ENCODE assay signal across 10 mouse cellular contexts in the genomic region with DNA sequence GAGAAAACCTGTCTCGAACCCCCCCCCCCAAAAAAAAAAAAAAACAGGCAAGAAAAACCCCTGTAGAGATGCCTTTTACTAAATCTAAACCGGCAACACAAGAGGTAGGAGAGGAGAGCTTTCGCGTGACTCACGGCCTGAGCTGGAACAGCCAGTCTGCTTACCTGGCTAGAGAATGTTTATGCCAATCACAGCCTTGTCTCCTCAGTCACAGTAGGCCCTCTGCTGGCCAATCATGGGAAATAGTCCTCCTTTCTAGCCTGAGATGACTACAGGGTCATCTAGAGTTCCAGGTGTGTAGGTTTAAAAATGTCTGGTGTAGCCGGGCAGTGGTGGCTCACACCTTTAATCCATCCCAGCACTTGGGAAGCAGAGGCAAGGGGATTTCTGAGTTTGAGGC. TPM values are rescaled to one million over a fixed set of nuclear protein-coding genes. Genes with fewer than 3 reads are reported as not detected.
DNase-seq lines count a peak whose midpoint lies in the region; ATAC-seq lines count a peak whose summit lies in the region.
"Had no signal": no experiment of that assay in that cellular context is flagged by ENCODE, and none has a peak within 500 bp of the region (broad histone marks: within the 10 kb centered on the region; RNA-seq: fewer than 3 reads in every experiment).

No protein-coding gene starts in this region.

- no peaks in the 10 kb centered on the region for H3K27me3 ChIP-seq in forebrain, embryonic 11.5 days (ENCODE audit: control insufficient read depth, insufficient read depth, low read length)
- no peaks in the 10 kb centered on the region for H3K27me3 ChIP-seq in forebrain, embryonic 16.5 days (replicated peaks; ENCODE audit: control insufficient read depth, insufficient read depth, low read length)
- H3K27me3 ChIP-seq: neural tube, embryonic 12.5 days had no signal

- no peak overlapping the region for H3K4me3 ChIP-seq in forebrain, embryonic 11.5 days (ENCODE audit: low read depth, low read length)
- no peak overlapping the region for H3K4me3 ChIP-seq in forebrain, embryonic 16.5 days (replicated peaks; ENCODE audit: low read length)
- H3K4me3 ChIP-seq: heart, embryonic 15.5 days; neural tube, embryonic 12.5 days had no signal

- WGBS in forebrain, embryonic 11.5 days = 37% methylated on average over 6 of the region's 6 CpGs
- 27% methylated on average over 6 of the region's 6 CpGs for WGBS in forebrain, embryonic 16.5 days

- H3K4me1 ChIP-seq in forebrain, embryonic 11.5 days (replicated peaks; ENCODE audit: control insufficient read depth, insufficient read depth, low read length) = peaks cover 13% of the 10 kb centered on the region
- peaks cover 29% of the 10 kb centered on the region for H3K4me1 ChIP-seq in forebrain, embryonic 16.5 days (replicated peaks; ENCODE audit: control insufficient read depth, insufficient read depth, low read length)

- H3K27ac ChIP-seq in forebrain, embryonic 11.5 days (ENCODE audit: low read depth, low read length) = no peak overlapping the region
- no peak overlapping the region for H3K27ac ChIP-seq in forebrain, embryonic 16.5 days (ENCODE audit: low read length)
- H3K27ac ChIP-seq: heart, embryonic 15.5 days; neural tube, embryonic 12.5 days had no signal

- no peaks in the 10 kb centered on the region for H3K9me3 ChIP-seq in forebrain, embryonic 11.5 days (ENCODE audit: control insufficient read depth, low read length)
- H3K9me3 ChIP-seq in forebrain, embryonic 16.5 days (ENCODE audit: control insufficient read depth, low read length) = no peaks in the 10 kb centered on the region
- H3K9me3 ChIP-seq: heart, embryonic 15.5 days; neural tube, embryonic 12.5 days had no signal

- DNase-seq in forebrain, embryonic 11.5 days (ENCODE audit: low spot score) = peak; percentile 66
- DNase-seq in right cerebral cortex, adult 18-20 months = peak; percentile 60
- DNase-seq in right cerebral cortex, postnatal 36 days (ENCODE audit: low spot score in 2 of 2) = no peak
- peak; percentile 75 to 87 for DNase-seq in cerebellum, postnatal 25 days
- DNase-seq in thymus, postnatal 4 days = peak; percentile 74

- H3K36me3 ChIP-seq in forebrain, embryonic 11.5 days (ENCODE audit: control insufficient read depth, insufficient read depth, low read length) = no peaks in the 10 kb centered on the region
- H3K36me3 ChIP-seq in forebrain, embryonic 16.5 days (ENCODE audit: control insufficient read depth, insufficient read depth) = no peaks in the 10 kb centered on the region
- H3K36me3 ChIP-seq: heart, embryonic 15.5 days; neural tube, embryonic 12.5 days had no signal

- H3K9ac ChIP-seq in forebrain, embryonic 11.5 days (ENCODE audit: low read length) = no peak overlapping the region
- H3K9ac ChIP-seq in forebrain, embryonic 16.5 days (replicated peaks; ENCODE audit: low read depth, low read length) = no peak overlapping the region
- H3K9ac ChIP-seq: heart, embryonic 15.5 days; neural tube, embryonic 12.5 days had no signal

- ATAC-seq in forebrain, embryonic 11.5 days (replicated peaks; ENCODE audit: low FRiP score) = no peak
- ATAC-seq in forebrain, embryonic 16.5 days = no peak
- ATAC-seq in inflammation-experienced regulatory T-cells, adult 6 months = peak; percentile 33
- peak; percentile 45 for ATAC-seq in megakaryocyte, adult 5-6 weeks (ENCODE audit: poor library complexity, severe bottlenecking)

- H3K4me2 ChIP-seq in forebrain, embryonic 11.5 days (ENCODE audit: low read depth, low read length, severe bottlenecking) = no peak overlapping the region
- H3K4me2 ChIP-seq in forebrain, embryonic 16.5 days (ENCODE audit: low read length) = no peak overlapping the region
- H3K4me2 ChIP-seq: heart, embryonic 15.5 days; neural tube, embryonic 12.5 days had no signal

RNA-seq across cellular contexts. Expression of a gene that starts 2.1 kb away (rescaled TPM):
- polyA plus RNA-seq in forebrain, embryonic 11.5 days (2014; fragmentation: Nextera tagmentation; extraction: Ambion mirVana) = 37.6 and 38.4 TPM in 2 replicates
- 17.9 and 22.0 TPM in 2 replicates for polyA plus RNA-seq in forebrain, embryonic 16.5 days (2015; fragmentation: Nextera tagmentation; extraction: Ambion mirVana)
- 1 to 10 TPM; 4.1 to 5.8 (median 5.4) TPM for polyA plus RNA-seq in inflammation-experienced regulatory T-cells, adult 6 months (2017; shearing (Covaris generic))
- 18.1 and 19.2 TPM in 2 replicates for total RNA-seq in megakaryocyte, adult 5-6 weeks (2015)
- 12.7 and 17.8 TPM in 2 replicates for total RNA-seq in megakaryocyte, adult 5-6 weeks (2017)

RNA-seq across cellular contexts. Expression of a gene that starts 9.2 kb away (rescaled TPM):
- 0.32 TPM in 1 of 2 replicates, not detected in the other for polyA plus RNA-seq in forebrain, embryonic 11.5 days (2014; fragmentation: Nextera tagmentation; extraction: Ambion mirVana)
- not detected in 2 replicates for polyA plus RNA-seq in forebrain, embryonic 16.5 days (2015; fragmentation: Nextera tagmentation; extraction: Ambion mirVana)
- not detected for polyA plus RNA-seq in inflammation-experienced regulatory T-cells, adult 6 months (2017; shearing (Covaris generic))
- total RNA-seq in megakaryocyte, adult 5-6 weeks (2015) = not detected in 2 replicates
- not detected in 2 replicates for total RNA-seq in megakaryocyte, adult 5-6 weeks (2017)
- polyA plus RNA-seq: neural tube, embryonic 12.5 days had no signal

RNA-seq across cellular contexts. Expression of a gene that starts 17.3 kb away (rescaled TPM):
- 26.8 and 32.3 TPM in 2 replicates for polyA plus RNA-seq in forebrain, embryonic 11.5 days (2014; fragmentation: Nextera tagmentation; extraction: Ambion mirVana)
- 28.1 and 31.2 TPM in 2 replicates for polyA plus RNA-seq in forebrain, embryonic 16.5 days (2015; fragmentation: Nextera tagmentation; extraction: Ambion mirVana)
- not detected for polyA plus RNA-seq in inflammation-experienced regulatory T-cells, adult 6 months (2017; shearing (Covaris generic))
- total RNA-seq in megakaryocyte, adult 5-6 weeks (2015) = 0.30 and 1.4 TPM in 2 replicates
- 1.1 and 1.5 TPM in 2 replicates for total RNA-seq in megakaryocyte, adult 5-6 weeks (2017)

RNA-seq across cellular contexts. Expression of a gene that starts 22.3 kb away (rescaled TPM):
- polyA plus RNA-seq in forebrain, embryonic 11.5 days (2014; fragmentation: Nextera tagmentation; extraction: Ambion mirVana) = 14.0 and 17.0 TPM in 2 replicates
- 143 and 193 TPM in 2 replicates for polyA plus RNA-seq in forebrain, embryonic 16.5 days (2015; fragmentation: Nextera tagmentation; extraction: Ambion mirVana)
- 1 to 10 TPM in 2 of 3 experiments, under 1 TPM in 1; 0.51 to 5.4 (median 1.7) TPM for polyA plus RNA-seq in inflammation-experienced regulatory T-cells, adult 6 months (2017; shearing (Covaris generic))
- not detected in 2 replicates for total RNA-seq in megakaryocyte, adult 5-6 weeks (2015)
- not detected in 2 replicates for total RNA-seq in megakaryocyte, adult 5-6 weeks (2017)

RNA-seq across cellular contexts. Expression of a gene that starts 28.5 kb away (rescaled TPM):
- polyA plus RNA-seq in forebrain, embryonic 11.5 days (2014; fragmentation: Nextera tagmentation; extraction: Ambion mirVana) = 54.9 and 55.4 TPM in 2 replicates
- polyA plus RNA-seq in forebrain, embryonic 16.5 days (2015; fragmentation: Nextera tagmentation; extraction: Ambion mirVana) = 35.0 and 35.4 TPM in 2 replicates
- polyA plus RNA-seq in inflammation-experienced regulatory T-cells, adult 6 months (2017; shearing (Covaris generic)) = 10 to 100 TPM; 10.2 to 18.4 (median 13.1) TPM
- total RNA-seq in megakaryocyte, adult 5-6 weeks (2015) = 18.1 and 21.8 TPM in 2 replicates
- 31.6 and 36.2 TPM in 2 replicates for total RNA-seq in megakaryocyte, adult 5-6 weeks (2017)

Comparison
In these comparisons a context has a peak if more than half of its experiments do, and no peak if none do; other contexts are left out.
1. DNase-seq: peak in forebrain, embryonic 11.5 days (single experiment), right cerebral cortex, adult 18-20 months (single experiment), cerebellum, postnatal 25 days (2 of 2) and thymus, postnatal 4 days (single experiment); none in right cerebral cortex, postnatal 36 days (0 of 2).
2. ATAC-seq: peak in inflammation-experienced regulatory T-cells, adult 6 months (single experiment) and megakaryocyte, adult 5-6 weeks (single experiment); none in forebrain, embryonic 11.5 days (single experiment) and forebrain, embryonic 16.5 days (single experiment).
3. RNA of a gene that starts 17.3 kb away (polyA plus RNA-seq): 28.1 to 31.2 TPM in forebrain, embryonic 16.5 days and 26.8 to 32.3 TPM in forebrain, embryonic 11.5 days; not detected in inflammation-experienced regulatory T-cells, adult 6 months; every median in the first group is over 10 times any median in the second.